Mouse (Mus musculus): ENCODE data around the gene Isca1. TPM values are rescaled to one million over a fixed set of nuclear protein-coding genes. Genes with fewer than 3 reads are reported as not detected.
"Not testable (repeated sequence)": the region's sequence is repeated elsewhere in the genome, so short reads cannot be mapped to it uniquely, and the experiment has no call there.

Isca1 gene
- total RNA-seq, 2 experiments from 2014 or later: 151 to 155 TPM

DNA sequence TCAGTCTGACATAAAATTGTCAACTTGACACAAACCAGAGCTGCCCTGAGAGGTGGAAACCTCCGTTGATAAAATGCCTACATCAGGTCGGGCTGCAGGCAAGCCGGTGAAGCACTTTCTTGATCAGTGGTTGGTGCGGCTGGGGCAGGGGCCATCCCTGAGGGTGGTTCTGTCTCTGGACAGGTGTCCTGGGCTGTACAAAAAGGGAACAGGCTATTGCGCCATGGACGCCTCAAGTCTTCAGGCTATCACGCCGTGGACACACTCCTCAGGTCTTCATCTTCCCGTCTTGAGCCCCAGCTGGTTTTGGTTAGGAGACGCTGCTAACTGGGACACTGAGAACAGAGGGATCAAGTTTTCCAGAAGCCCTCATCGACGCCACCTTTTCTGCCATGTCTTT is 19.3 kb downstream of the Isca1 start:
- no peak for DNase-seq (ENCODE audit: low spot score in 2 of 2)

DNA sequence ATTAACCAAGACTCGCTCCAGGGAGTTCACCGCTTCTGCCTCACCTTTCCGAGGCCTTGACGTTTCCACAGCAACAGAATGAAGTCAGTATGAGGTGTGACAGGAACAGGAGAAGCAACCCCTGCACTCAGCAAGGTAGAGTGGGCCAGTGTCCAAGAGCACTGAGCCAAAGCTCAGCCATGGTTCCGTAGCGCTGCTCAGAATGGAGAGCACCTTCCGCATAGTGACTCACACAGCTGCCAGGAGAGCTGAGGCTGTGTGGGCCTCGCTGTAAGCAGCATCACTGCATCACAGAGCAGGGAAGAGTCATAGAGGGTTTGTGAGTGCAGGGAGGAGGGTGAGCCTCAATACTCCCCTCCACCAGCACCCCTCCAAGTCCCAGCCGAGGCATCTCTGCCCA is 22.9 kb downstream of the Isca1 start, which contains the start of gene 1700014D04Rik:
Gene 1700014D04Rik, minus strand, starts transcription at position 42 of the 400 bp plus-strand sequence.
- DNase-seq (ENCODE audit: low spot score in 2 of 2): peak in 1 of 2 experiments; percentile 35

DNA sequence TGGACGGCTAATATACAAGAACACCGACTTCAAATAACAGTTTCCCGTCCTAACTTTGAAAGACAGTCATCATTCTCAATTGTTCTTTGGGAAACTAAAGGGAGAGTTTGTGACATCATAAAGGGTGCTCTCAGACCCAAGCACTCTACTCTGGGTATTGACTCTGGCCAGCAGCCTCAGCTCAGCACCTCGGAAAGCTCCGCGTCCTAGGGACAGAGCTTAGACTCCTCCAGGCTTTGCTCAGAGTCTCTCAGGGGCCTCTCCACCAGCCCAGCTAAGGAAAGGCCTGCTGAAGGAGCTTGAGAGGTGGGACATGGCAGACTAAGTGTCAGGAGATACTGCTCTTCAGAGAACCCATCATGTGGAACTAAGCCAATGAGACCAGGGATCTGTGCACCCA is 23.4 kb downstream of the Isca1 start:
- DNase-seq (ENCODE audit: low spot score in 2 of 2): no peak

DNA sequence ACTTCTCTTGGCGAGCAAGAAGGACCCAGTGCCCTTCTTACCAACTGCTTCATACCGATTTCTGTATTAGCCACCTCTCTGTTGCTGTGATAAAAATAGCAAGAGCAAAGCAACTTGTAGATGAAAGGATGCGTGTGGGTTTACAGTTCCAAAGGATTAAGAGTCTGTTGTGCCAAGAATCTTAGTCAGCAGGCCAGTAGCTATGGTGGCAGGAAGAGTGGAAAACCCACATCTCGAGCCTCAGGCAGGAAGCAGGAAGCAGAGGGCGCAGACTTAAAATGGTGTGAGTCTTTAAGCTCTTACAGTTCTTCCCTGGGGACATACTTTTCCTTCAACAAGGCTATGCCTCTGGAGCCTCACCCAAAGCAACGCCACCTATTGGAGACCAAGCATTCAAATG is 24.1 kb downstream of the Isca1 start:
- DNase-seq (ENCODE audit: low spot score in 2 of 2): no peak

DNA sequence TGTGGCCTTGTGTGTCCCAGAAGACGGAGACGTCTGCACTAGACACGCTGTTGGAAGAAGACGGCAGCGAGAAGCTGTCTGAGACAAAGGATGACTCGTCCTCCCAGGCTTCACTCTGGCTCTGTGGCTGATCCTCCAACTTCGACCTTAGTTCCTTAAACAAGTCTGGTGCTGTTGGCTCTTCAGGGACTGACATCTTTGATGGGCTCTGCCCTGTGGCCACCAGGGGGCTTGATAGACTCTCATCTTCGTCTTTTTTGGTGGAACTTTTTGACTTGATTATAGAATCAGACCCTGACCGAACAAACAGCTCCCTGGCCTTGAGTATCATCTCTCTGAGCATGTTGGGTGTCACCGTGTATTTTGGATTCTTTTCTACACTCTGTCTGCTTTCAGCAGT is 27.9 kb downstream of the Isca1 start:
- no peak for DNase-seq (ENCODE audit: low spot score in 2 of 2)

DNA sequence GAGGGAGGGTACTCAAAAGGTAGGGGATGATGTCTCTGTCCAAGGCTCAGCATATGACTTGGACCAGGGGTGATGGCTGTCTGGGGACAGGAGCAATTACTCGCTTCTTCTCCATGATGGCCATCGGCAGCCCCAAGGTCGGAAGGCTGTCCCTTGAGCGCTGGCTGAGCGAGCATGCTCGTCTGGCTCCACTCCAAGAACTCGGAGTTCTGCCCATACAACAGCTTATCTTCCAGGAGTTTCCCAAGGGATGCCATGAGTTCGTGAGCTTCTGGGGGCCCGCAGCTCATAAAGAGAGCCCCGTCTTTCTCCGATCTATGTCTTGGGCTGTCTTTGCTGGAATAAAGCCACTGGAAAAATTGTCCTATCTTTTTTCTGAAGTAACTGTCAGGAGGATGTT is 28.5 kb downstream of the Isca1 start:
- no peak for DNase-seq (ENCODE audit: low spot score in 2 of 2)

DNA sequence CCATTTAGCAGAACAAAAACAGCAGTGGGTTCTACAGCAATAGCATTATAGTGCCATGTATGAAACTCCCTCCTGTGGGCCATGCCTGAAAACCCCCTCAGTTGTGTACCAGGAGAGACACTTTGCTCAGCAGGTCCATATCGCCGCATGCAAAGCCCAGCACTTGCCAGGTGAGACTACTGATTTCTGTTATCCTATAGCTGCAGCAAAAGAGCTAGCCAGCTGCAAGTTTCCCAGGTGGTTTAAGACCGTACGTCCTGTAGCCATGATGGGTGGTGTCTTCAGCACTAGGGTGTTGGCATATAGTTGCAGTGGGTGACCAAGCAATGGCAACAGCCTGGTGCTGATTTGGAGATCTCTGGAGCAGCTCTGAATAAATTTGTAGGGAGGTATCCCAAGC is 30.2 kb downstream of the Isca1 start:
- no peak for DNase-seq (ENCODE audit: low spot score in 2 of 2)

DNA sequence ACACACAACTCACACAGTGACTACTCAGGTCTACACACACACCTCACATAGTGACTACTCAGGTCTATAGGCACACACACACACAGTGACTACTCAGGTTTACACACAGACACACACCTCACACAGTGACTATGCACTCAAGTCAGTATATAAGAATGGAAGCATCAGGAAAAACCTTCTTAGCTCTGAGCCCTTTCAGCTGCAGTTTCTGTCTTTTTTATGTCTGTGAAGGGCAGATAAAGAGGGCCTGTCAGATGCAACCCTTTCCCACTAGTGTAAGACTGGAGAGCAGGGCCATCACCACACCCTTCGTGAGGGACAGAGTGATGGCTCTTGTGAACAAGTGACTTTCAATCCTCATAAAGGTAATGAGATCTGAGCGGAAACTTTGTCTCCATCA is 31.2 kb downstream of the Isca1 start:
- no peak for DNase-seq (ENCODE audit: low spot score in 2 of 2)

DNA sequence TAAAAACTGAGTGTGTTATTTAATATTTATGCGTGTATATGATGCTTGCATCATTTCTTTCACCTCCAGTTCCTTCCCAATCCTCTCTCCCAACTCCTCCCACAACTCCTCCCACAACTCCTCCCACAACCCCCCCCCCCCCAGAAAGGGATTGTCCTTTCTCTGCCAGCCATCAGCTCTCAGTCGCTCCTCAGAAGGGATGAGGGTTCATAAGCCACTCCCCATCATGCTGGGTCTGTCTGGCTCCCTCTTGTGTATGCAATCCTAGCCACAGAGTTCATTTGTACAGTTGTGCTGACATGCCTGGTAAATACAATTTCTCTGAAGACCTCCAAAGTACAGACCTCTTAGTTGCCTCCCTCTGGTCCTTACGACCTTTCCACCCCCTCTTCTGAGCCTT is 34.4 kb downstream of the Isca1 start:
- no peak for DNase-seq (ENCODE audit: low spot score in 2 of 2)

DNA sequence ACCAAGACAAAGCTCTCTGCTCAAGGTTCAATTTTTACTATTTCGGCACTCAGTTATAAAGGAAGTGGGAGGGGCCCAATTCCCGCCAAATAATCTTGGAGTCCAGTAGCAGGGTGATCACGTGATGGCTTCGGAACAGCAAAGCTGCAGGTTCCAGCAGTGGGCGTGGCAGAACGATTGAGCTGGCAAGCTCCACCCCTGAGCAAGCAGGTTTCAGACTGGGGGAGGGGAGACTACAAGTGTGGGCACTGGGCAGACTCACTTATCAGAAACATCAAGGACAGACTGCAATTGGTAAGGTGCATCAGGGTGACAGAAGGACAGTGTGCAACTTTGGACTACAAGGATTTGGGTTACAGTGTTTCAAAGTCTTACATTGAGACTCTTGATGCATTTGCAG is 35.3 kb downstream of the Isca1 start:
- DNase-seq (ENCODE audit: low spot score in 2 of 2): not testable (repeated sequence)

DNA sequence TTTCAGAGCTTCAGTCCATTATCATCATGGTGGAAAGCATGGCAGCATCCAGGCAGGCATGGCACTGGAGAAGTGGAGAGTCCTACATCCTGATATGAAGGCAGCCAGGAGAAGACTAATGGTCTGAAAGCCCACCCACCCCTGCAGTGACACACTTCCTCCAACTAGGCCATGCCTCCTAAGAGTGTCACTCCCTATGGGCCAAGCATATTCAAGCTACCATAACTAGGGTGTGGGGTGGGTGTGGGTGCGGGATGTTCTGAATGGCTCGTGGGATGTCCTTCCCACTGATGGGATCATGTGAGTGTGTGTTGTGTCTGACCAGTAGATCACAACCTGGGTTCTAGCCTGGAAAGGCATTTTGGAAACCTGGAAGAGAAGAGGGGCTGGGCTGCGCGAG is 35.7 kb downstream of the Isca1 start:
- DNase-seq (ENCODE audit: low spot score in 2 of 2): no peak

DNA sequence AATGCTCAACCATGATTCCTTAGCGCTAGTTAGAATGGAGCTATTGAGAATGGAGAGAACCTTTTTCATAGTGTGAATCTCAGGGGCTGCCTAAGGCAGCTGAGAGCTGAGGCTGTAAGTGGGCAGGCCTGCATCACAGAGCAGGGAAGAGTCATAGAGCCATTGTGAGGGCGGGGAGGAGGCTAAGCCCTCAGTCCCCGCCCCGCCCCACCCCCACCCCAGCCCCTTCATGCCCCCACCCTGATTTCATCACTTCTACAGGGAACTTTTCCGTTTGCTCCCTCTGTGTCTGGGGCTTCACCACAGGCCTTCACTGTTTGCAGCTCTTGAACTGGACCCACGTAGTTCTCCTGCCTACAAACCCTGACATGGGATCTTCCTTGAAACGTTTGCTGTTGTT is 38.0 kb downstream of the Isca1 start, which contains the start of gene Spata31d1d:
Gene Spata31d1d, minus strand, starts transcription at position 101 of the 400 bp plus-strand sequence.
- no peak for DNase-seq (ENCODE audit: low spot score in 2 of 2)

DNA sequence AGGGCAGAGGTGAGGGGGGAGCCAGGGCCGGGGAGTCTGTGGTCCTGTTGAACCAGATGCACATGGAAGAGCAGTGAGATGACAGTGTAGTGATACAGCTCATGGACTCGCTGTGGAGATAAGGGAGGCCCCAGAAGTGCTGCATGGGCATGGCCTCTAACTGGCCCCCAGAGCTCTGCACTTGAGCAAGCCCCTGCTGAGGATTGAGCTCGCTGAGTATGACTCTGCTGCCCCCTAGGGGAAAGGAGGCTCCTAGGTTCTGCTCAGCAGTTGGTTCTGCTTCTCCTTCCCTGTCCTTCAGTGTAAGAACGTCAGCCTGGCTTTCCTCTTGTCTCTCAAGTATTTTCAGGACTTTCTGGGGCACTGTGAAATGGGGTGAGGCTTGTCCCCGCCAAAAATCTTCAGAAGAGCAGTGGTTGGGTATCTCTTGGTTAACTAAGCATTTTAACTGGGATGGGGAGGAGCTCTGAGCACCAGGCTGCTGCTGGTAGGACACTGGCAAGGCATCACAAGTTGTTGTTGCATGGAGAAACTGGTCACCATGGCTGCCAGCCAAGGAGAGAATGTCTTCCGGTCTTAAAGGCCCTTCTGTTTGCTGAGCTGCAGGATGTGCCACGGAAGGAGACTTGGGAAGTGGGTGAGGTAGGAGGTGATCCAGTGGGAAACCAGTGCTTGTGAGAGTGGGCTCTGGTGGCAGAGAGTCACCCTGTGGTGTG is 41.1 kb downstream of the Isca1 start:
- peak; percentile 79 to 91 for DNase-seq (ENCODE audit: low spot score in 2 of 2)

DNA sequence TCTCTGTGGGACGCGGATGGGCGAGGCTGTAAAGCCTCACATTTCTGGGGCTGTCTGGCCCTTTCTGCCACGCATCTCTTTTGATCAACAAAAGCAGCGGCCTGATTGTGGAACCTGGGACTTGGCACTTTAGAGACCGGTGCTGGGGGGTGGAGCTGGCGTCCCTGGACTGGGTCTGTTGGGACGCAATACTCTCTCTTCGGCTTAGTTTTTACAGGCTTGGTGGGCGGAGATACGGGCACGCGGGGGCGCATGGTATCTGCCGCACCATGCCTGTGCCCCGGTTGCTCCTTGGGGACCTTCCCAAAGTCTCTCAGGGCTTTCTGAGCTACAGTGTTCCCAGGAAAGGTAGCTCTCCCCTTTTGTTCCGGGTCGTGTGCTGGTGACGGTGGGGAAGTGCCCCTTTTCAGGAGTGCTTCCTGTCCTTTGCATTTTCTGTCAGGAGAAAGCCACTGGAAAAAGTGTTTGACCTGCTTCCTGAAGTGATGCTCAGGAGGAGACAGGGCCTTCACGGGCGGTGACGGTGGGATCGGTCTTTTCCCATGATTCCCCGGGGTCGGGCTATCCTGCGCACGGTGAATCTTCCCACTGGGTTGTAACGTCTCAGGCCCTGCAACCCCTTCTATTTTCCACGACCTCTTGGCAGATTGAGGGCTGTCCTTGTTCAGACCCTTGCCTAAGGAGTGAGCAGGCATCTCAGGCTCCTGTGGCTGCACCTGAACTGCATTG is 43.3 kb downstream of the Isca1 start:
- no peak for DNase-seq (ENCODE audit: low spot score in 2 of 2)

DNA sequence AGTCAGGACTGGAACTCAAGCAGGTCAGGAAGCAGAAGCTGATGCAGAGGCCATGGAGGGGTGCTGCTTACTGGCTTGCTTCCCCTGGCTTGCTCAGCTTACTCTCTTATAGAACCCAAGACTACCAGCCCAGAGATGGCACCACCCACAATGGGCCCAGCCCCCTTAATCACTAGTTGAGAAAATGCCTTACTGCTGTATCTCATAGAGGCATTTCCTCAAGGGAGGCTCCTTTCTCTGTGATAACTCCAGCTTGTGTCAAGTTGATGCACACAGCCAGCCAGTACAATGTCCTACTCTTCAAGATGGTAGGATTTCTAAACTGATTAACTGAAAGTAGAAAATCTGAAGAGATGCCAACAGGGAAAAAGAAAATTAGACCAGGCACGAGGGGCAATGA is 47.5 kb downstream of the Isca1 start:
- DNase-seq (ENCODE audit: low spot score in 2 of 2): not testable (repeated sequence)

DNA sequence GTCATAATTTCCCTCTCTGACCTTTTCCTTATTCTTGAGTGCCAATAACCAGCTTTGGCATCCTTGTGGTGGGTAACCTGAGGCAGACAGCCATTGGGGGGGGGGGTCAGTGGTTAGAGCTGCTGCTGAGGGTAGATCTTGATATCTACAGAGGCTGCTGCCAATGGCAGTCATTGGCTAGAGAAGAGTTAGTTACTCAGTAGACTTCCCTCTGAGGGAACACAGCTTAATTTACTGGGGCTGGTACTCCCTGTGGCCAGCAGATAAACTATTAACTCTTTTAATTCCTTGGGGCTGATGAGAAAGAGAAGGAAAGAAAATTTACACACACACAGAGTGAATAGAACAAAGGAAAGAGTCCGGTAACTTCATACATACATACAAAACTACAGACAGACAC is 50.1 kb downstream of the Isca1 start:
- no peak for DNase-seq (ENCODE audit: low spot score in 2 of 2)

DNA sequence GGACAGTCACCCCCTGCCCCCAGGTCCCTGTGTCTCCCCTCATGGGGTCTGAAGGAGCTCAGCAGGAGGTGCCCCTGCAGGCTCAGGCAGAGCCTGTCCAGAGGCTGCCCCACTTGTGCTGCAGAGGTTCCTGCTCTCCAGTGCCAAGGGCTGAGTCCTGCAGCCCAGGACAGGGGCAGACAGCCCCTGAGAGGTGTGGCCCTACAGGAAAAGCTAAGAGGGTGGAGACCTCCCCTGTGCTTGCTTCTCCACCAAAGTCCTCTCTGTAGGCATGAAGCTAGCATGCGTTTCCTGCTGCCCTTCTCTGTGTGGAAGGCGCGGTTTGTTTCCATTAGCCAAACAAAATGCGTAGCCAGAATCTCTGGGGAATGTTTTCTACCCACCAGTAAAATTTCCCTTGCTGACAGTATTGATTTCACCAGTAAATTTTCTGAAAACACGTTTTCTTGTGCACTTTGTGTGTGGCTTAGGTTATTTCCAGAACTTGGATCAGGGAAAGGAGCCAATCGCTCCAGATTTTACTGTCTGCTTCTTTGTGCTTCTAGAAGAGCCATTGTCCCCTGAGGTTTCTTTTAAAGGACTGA is 50.7 kb downstream of the Isca1 start:
- DNase-seq (ENCODE audit: low spot score in 2 of 2): not testable (repeated sequence)

DNA sequence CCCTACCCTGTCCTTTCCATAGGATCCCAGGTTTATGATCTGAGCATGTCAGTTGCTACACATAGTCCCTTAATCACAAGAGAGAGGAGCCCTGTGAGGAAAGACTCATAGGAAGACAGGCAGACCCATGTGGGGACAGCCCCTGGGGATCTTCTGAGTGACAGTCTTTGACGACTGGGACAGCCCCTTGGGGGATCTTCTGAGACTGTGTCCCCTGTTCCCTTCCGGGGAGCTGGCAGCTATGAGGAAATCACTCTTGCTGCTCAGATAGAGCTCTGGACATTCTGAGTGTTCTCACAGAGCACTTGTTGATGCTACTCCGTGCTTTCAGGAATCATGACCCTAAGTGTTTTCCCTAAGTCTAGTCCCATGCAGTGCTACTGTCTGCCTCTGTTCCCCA is 55.9 kb downstream of the Isca1 start:
- no peak for DNase-seq (ENCODE audit: low spot score in 2 of 2)

DNA sequence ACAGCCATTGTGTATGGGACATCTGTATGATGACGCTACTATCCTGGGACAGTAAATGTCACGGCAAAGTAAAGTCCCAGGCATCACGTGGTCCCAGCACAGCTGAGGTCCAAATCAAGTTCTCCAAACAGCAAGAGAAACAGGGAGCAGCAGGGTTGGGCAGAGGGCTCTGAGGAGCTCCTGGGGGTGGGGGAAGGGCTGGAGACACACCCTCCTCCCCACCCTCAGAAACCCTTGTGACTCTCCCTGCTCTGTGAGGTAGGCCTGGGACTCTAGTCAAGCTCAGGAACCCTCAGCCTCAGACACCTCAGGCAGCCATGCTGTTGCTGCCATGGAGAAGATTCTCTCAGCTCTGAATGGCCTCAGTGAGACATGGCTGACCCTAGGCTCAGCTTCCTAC is 57.6 kb downstream of the Isca1 start, which contains the start of gene Spata31d1b:
Gene Spata31d1b, plus strand, starts transcription at position 301 of the 400 bp plus-strand sequence.
- DNase-seq (ENCODE audit: low spot score in 2 of 2): not testable (repeated sequence)

DNA sequence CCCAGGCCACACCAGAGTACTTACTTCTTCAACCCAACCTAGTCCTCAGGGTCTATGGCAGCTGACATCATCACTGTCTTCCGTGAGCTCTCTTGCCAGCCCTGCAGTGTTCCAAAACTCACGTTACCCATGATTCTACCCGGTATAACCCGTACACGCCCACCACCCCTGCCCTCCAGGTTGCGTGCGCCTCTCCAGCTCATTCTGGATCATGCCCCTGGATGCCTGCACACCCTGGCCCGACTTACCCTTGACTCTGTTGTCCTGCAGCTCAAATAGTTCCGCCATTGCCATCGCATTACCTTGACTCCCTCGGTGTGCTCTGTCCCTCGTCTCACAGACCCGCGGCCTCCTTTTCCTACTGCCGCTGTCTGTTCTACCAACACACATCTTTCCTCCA is 59.4 kb downstream of the Isca1 start, which contains the start of gene Spata31d1a:
Gene Spata31d1a, minus strand, starts transcription at position 101 of the 400 bp plus-strand sequence.
- no peak for DNase-seq (ENCODE audit: low spot score in 2 of 2)
